Mouse (Mus musculus) testis, adult 2 months (tissue): ENCODE results near the gene Gm20388.

Experiments used
- CTCF ChIP-seq: fragments of 200-500 bp; IDR thresholded peaks from 2 replicates; pipeline ENCODE4 v1.5.1; 2012; ENCODE audit warnings: low read depth, mild to moderate bottlenecking, inconsistent platforms, low read length, moderate library complexity; ENCODE audit not compliant: control insufficient read depth, insufficient read depth, insufficient replicate concordance
- POLR2A ChIP-seq: fragments of 200-500 bp; IDR thresholded peaks from 2 replicates; pipeline ENCODE4 v1.6.1; 2012; ENCODE audit warnings: low read depth, mild to moderate bottlenecking, inconsistent platforms, low read length, moderate library complexity; ENCODE audit not compliant: control insufficient read depth

- TF ChIP-seq CTCF (no peak), POLR2A (no peak)
Observed at GRCm38 (mm10) chr8:121289346-121289745, 1378.7 kb downstream of the Gm20388 start.
